Mouse (Mus musculus) spleen, adult 2 months (tissue): ENCODE measurements around the gene Map4k3. TPM values are rescaled to one million over a fixed set of nuclear protein-coding genes. Genes with fewer than 3 reads are reported as not detected.

Experiments
- DNase-seq, 2 experiments: peaks; one replicate each; pipeline versions ENCODE4 v3.0.0 to v3.0.0-alpha.2; 2012 to 2021; ENCODE audit warnings: low spot score in 2 of 2, low read depth in 1 of 2
- H3K27ac ChIP-seq: fragments of 200-500 bp; 2 replicates; pipeline ENCODE4 v1.5.1; 2012; ENCODE audit warnings: low read length, inconsistent platforms; ENCODE audit not compliant: insufficient read depth
- H3K27me3 ChIP-seq: fragments of 200-500 bp; 2 replicates; pipeline ENCODE4 v1.6.1; 2012; ENCODE audit warnings: mild to moderate bottlenecking, moderate library complexity, low read length, inconsistent platforms; ENCODE audit not compliant: control insufficient read depth, insufficient read depth
- H3K36me3 ChIP-seq: fragments of 200-500 bp; 2 replicates; pipeline ENCODE4 v1.6.1; 2012; ENCODE audit warnings: mild to moderate bottlenecking, low read length, inconsistent platforms; ENCODE audit not compliant: control insufficient read depth, insufficient read depth
- H3K4me1 ChIP-seq: fragments of 200-500 bp; 2 replicates; pipeline ENCODE4 v1.6.1; 2011; ENCODE audit warnings: inconsistent platforms; ENCODE audit not compliant: control insufficient read depth, insufficient read depth, insufficient read length
- H3K4me3 ChIP-seq: fragments of 200-500 bp; 2 replicates; pipeline ENCODE4 v1.5.1; 2011; ENCODE audit warnings: mild to moderate bottlenecking, inconsistent platforms; ENCODE audit not compliant: insufficient read depth, insufficient read length; ENCODE audit errors: extremely low read depth
- CTCF ChIP-seq: fragments of 200-500 bp; IDR thresholded peaks from 2 replicates; pipeline ENCODE4 v1.5.1; 2011; ENCODE audit warnings: mild to moderate bottlenecking, inconsistent platforms; ENCODE audit not compliant: insufficient read depth, insufficient read length, insufficient replicate concordance; ENCODE audit errors: extremely low read depth
- POLR2A ChIP-seq: fragments of 200-500 bp; IDR thresholded peaks from 2 replicates; pipeline ENCODE4 v1.6.1; 2011; ENCODE audit warnings: low read depth, low read length, inconsistent platforms
- WGBS: fragments of 180-500 bp; shearing (Covaris S2); methylation state at CpG from one replicate; pipeline ENCODE4 v1.1.7; 2018; 5-methylcytosine and 5-hydroxymethylcytosine counted together
- polyA plus RNA-seq: library from polyadenylated mRNA; depleted of rRNA; stranded (reverse); fragments of >200 nt; gene quantifications from 2 replicates; pipeline ENCODE4 v1.2.3, GENCODE M21; 2012

Gene Map4k3
- polyA plus RNA-seq, 1 experiment = 4.3 TPM

GRCm38 (mm10) chr17:80654323-80654722 is 74.0 kb downstream of the Map4k3 start:
- Histone ChIP-seq H3K27me3 (no peaks in the 10 kb centered on the region), H3K4me3 (no peak overlapping the region), H3K36me3 (peaks cover 5% of the 10 kb centered on the region; the same call in 1 of the 2 replicates), H3K4me1 (no peaks in the 10 kb centered on the region), H3K27ac (no peak overlapping the region)
- DNase-seq = no peak
- WGBS = 91% methylated on average over 3 of the region's 3 CpGs
- TF ChIP-seq POLR2A (no peak), CTCF (no peak)

- no peak for DNase-seq
- no peaks in the 10 kb centered on the region for H3K27me3 ChIP-seq
- TF ChIP-seq CTCF (no peak), POLR2A (no peak)
- 55% methylated on average over 6 of the region's 6 CpGs for WGBS
- H3K27ac ChIP-seq = no peak overlapping the region
- H3K36me3 ChIP-seq = peaks cover 7% of the 10 kb centered on the region
- H3K4me1 ChIP-seq = no peaks in the 10 kb centered on the region
- H3K4me3 ChIP-seq = no peak overlapping the region
Observed at GRCm38 (mm10) chr17:80652740-80653139, 75.5 kb downstream of the Map4k3 start.

- no peak for TF ChIP-seq POLR2A
- no peak for TF ChIP-seq CTCF
- Histone ChIP-seq H3K4me1 (no peaks in the 10 kb centered on the region), H3K27me3 (no peaks in the 10 kb centered on the region), H3K4me3 (no peak overlapping the region), H3K36me3 (peaks cover 3% of the 10 kb centered on the region; the same call in 1 of the 2 replicates), H3K27ac (no peak overlapping the region)
- no peak for DNase-seq
- WGBS = 88% methylated on average over 5 of the region's 5 CpGs
Observed at GRCm38 (mm10) chr17:80646843-80647242, 81.4 kb downstream of the Map4k3 start.

- no peak for DNase-seq
- TF ChIP-seq CTCF (no peak), POLR2A (no peak)
- Histone ChIP-seq H3K4me3 (no peak overlapping the region), H3K36me3 (peaks cover 3% of the 10 kb centered on the region; the same call in 1 of the 2 replicates), H3K27me3 (no peaks in the 10 kb centered on the region), H3K4me1 (no peaks in the 10 kb centered on the region), H3K27ac (no peak overlapping the region)
- WGBS = 83% methylated on average over 6 of the region's 6 CpGs
Observed at GRCm38 (mm10) chr17:80646131-80646530, 82.2 kb downstream of the Map4k3 start.

GRCm38 (mm10) chr17:80645694-80646034 is 82.6 kb downstream of the Map4k3 start:
- Histone ChIP-seq H3K4me3 (no peak overlapping the region), H3K27ac (no peak overlapping the region), H3K36me3 (peaks cover 3% of the 10 kb centered on the region; the same call in 1 of the 2 replicates), H3K27me3 (no peaks in the 10 kb centered on the region), H3K4me1 (no peaks in the 10 kb centered on the region)
- DNase-seq = no peak
- 92% methylated on average over 8 of the region's 8 CpGs for WGBS
- TF ChIP-seq POLR2A (no peak), CTCF (no peak)

- peaks cover 3% of the 10 kb centered on the region; the same call in 1 of the 2 replicates for H3K36me3 ChIP-seq
- H3K27ac ChIP-seq = no peak overlapping the region
- no peaks in the 10 kb centered on the region for H3K27me3 ChIP-seq
- WGBS = 92% methylated on average over 14 of the region's 14 CpGs
- no peak overlapping the region for H3K4me3 ChIP-seq
- TF ChIP-seq CTCF (no peak), POLR2A (no peak)
- H3K4me1 ChIP-seq = no peaks in the 10 kb centered on the region
- no peak for DNase-seq
Observed at GRCm38 (mm10) chr17:80644983-80645693, 83.1 kb downstream of the Map4k3 start.

- H3K27ac ChIP-seq = no peak overlapping the region
- TF ChIP-seq POLR2A (no peak), CTCF (no peak)
- no peaks in the 10 kb centered on the region for H3K27me3 ChIP-seq
- H3K36me3 ChIP-seq = peaks cover 3% of the 10 kb centered on the region; the same call in 1 of the 2 replicates
- H3K4me1 ChIP-seq = no peaks in the 10 kb centered on the region
- DNase-seq = no peak
- H3K4me3 ChIP-seq = no peak overlapping the region
- 82% methylated on average over 13 of the region's 13 CpGs for WGBS
Observed at GRCm38 (mm10) chr17:80644567-80644966, 83.7 kb downstream of the Map4k3 start.
